Mouse (Mus musculus): Measurements from ENCODE around the gene Alms1. TPM values are rescaled to one million over a fixed set of nuclear protein-coding genes. Genes with fewer than 3 reads are reported as not detected.

Alms1 gene
- polyA plus RNA-seq (2012; ENCODE audit: insufficient read depth, low replicate concordance) = 0.08 TPM in 1 of 2 replicates, not detected in the other

DNA sequence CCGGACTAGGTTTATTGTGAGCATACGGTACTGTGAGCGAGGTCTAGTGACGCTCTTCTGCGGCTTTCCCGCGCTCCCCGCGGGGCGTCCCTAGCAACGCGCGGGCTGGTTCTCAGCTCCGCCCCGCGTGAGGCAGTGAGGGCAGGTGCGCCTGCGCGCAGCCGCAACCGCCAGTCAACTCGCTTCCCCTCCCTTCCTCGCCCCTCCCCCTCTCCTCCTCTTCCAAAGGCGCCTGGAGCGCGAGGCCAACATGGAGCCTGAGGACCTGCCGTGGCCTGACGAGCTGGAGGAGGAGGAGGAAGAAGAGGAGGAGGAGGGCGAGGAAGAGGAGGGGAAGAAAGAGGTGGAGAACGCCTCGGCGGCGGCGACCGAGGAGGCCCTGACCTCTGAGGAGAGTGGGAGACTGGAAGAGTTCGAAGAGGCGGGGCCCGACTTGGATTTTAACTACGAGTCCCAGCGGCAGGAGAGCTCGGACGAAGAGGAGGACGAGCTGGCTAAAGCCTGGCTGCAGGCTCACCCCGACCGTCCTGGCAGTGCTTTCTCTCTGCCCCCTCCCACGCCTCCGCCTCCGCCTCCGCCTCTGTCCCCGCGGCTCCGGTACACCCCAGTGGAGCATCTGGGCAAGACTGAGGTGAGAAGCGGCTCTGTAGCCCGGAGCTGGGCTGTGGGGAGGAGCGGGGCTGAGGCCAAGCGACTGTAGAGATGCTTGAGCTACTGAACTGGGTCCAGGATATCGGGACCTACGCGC, at the start of gene Alms1:
Gene Alms1, plus strand, starts transcription at position 136 of the 748 bp plus-strand sequence.
- H3K4me3 ChIP-seq (replicated peaks) = peak within 1 kb of the TSS; percentile 98
- no peaks in the 10 kb centered on the region for H3K9me3 ChIP-seq
- peaks cover 6% of the 10 kb centered on the region for H3K27me3 ChIP-seq (replicated peaks)
- H3K4me1 ChIP-seq = peaks cover 18% of the 10 kb centered on the region; the same call in 1 of the 2 replicates
- TF ChIP-seq FLI1 (IDR thresholded peaks at IDR 0.05; ENCODE audit: low read length) (no peak), GATA1 (IDR thresholded peaks at IDR 0.05; ENCODE audit: borderline replicate concordance, low read length) (no peak)
- no peaks in the 10 kb centered on the region for H3K36me3 ChIP-seq (replicated peaks; ENCODE audit: low read length)

DNA sequence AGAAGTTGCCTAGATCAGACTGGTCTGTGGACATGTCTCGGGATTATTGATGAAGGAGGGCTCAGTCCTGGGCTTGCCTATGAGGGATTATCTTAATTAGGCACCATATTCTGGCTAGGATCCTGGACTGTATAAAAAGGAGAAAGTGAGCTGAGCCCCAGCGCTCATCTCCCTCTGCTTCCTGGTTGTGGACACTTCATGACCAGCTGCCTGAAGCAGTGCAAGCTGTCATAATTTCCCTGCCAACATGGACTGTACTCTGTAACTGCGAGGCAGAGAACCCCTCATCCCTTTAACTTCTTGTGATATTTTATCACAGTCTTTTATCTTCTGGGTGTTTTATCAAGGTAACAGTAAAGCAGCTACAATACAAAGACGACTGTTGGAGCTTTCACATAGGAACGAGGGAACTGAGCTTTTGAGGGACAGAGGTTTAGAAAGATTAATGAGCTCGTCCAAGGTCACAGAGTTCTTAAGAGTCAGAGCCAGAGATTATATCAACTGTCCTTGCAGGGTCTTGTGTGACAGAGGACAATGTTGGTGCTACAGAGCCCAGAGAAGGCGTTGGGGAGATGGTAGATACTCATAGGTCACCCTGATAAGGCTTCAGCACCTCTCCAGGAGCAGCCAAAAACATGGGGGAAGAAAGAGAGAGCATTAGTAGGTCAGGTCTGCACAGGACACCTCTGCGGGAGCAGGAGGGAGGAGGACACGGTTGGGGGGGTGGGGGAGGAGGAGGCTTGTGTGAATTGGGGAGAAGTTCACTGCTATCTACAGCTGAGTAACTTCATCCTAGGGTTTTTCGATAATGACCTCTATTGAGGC, 43.8 kb upstream of the Alms1 start:
- TF ChIP-seq GATA1 (IDR thresholded peaks at IDR 0.05; ENCODE audit: borderline replicate concordance, low read length) (no peak), FLI1 (IDR thresholded peaks at IDR 0.05; ENCODE audit: low read length) (no peak)
- H3K4me1 ChIP-seq = no peaks in the 10 kb centered on the region
- H3K36me3 ChIP-seq (replicated peaks; ENCODE audit: low read length) = no peaks in the 10 kb centered on the region
- no peak overlapping the region for H3K4me3 ChIP-seq (replicated peaks)
- H3K27me3 ChIP-seq (replicated peaks) = peaks cover 2% of the 10 kb centered on the region
- H3K9me3 ChIP-seq = 0 out of 2 replicates have a peak, but pooled peaks cover 3% of the 10 kb centered on the region

DNA sequence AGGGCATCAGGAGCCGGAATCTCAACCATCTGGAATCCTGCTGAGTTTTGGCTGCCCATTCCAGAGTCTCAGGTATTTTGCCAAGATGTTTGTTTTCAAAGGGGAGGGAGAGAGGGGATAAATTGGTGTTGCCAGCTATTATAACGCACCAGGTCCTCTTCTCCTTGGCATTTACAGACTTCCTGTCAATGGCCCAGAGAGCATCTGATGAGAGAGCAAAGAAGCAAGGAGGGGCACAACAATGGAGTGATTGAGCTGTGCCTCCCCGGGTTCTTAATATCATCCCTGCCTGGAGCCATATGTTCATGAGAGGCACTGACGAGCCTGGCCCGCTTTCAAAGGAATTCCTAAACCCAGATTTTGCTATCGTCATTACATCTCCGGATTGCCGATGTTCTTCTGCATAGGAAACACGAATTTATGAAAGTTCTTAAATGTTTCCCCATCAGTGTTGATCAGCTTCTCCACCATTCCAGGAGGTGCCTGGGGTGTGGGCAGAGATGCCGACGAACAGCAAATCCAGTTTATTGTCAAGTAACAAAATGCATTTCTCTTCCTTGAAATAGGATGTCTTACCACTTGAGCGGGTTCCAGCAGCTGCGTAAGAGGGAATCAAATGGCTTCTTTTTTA, 43.0 kb upstream of the Alms1 start:
- no peak overlapping the region for H3K4me3 ChIP-seq (replicated peaks)

DNA sequence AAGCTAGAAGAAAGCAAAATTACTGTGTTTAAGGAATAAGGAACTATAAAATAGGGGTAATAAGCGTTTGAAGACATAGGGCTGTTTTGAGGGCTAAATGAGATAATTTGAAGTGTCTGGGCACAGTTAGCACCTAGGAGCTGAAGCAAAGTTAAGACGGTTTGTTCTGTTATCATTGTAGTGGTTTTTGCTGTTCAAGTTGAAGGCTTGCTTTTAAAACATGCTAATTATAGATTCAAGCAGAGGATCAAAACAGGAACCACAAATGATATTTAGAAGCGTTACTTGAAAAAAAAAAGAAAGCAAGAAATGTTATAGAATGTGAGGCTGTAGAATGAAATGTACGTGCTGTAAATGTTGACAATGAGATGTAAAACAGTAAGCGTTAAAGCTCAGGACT, 39.7 kb upstream of the Alms1 start:
- no peak overlapping the region for H3K4me3 ChIP-seq (replicated peaks)
- H3K4me1 ChIP-seq = no peaks in the 10 kb centered on the region
- no peaks in the 10 kb centered on the region for H3K36me3 ChIP-seq (replicated peaks; ENCODE audit: low read length)
- TF ChIP-seq GATA1 (IDR thresholded peaks at IDR 0.05; ENCODE audit: borderline replicate concordance, low read length) = no peak
- no peak for TF ChIP-seq FLI1 (IDR thresholded peaks at IDR 0.05; ENCODE audit: low read length)
- peaks cover 14% of the 10 kb centered on the region for H3K9me3 ChIP-seq
- peaks cover 2% of the 10 kb centered on the region for H3K27me3 ChIP-seq (replicated peaks)

More for the DNA sequence above, 43.0 kb upstream of the Alms1 start:
- Histone ChIP-seq H3K9me3 (0 out of 2 replicates have a peak, but pooled peaks cover 3% of the 10 kb centered on the region), H3K4me1 (no peaks in the 10 kb centered on the region), H3K27me3 (replicated peaks) (peaks cover 2% of the 10 kb centered on the region), H3K36me3 (replicated peaks; ENCODE audit: low read length) (no peaks in the 10 kb centered on the region)
- TF ChIP-seq GATA1 (IDR thresholded peaks at IDR 0.05; ENCODE audit: borderline replicate concordance, low read length) (no peak), FLI1 (IDR thresholded peaks at IDR 0.05; ENCODE audit: low read length) (no peak)

DNA sequence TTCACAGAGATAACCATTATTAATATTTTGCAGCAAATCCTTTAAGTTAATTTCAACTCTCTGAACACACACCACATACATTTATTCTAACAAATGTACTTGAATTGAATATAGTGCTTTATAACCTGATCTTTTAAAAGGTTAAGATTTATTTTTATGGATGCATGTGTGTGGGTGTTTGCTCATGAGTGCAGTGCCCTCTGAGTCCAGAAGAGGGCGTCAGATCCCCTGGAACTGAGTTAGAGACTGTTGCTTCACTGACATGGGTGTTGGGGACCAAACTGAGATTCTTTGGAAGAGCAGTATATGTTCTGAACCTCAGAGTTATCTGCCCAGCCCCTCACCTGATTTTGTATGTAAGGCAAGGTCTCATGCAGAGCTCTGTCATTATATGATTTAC, 25.0 kb upstream of the Alms1 start:
- TF ChIP-seq FLI1 (IDR thresholded peaks at IDR 0.05; ENCODE audit: low read length) (no peak), GATA1 (IDR thresholded peaks at IDR 0.05; ENCODE audit: borderline replicate concordance, low read length) (no peak)
- Histone ChIP-seq H3K27me3 (replicated peaks) (peaks cover 5% of the 10 kb centered on the region), H3K36me3 (replicated peaks; ENCODE audit: low read length) (no peaks in the 10 kb centered on the region), H3K4me1 (no peaks in the 10 kb centered on the region), H3K9me3 (peaks cover 5% of the 10 kb centered on the region), H3K4me3 (replicated peaks) (no peak overlapping the region)

DNA sequence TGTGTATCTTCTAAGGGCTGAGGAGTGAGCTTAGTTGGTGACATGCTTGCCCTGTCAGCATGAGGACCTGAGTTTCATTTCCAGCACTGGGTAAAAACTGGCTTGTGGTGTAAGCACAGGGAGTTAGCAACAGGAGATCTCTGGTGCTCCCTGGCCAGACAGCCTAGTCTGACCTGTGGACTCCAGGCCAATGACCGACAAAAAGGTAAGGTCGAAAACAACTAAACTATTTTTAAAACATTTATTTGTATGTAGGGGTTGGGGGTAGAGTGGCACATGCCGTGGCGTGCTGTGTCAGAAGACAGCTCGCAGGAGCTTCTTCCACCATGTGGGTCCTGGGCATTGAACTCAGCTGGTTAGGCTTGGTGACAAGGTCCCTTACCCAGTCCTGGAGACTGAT, 14.5 kb upstream of the Alms1 start:
- H3K27me3 ChIP-seq (replicated peaks) = peaks cover 8% of the 10 kb centered on the region
- no peak overlapping the region for H3K4me3 ChIP-seq (replicated peaks)
- H3K9me3 ChIP-seq = no peaks in the 10 kb centered on the region
- H3K4me1 ChIP-seq = no peaks in the 10 kb centered on the region
- no peaks in the 10 kb centered on the region for H3K36me3 ChIP-seq (replicated peaks; ENCODE audit: low read length)
- TF ChIP-seq GATA1 (IDR thresholded peaks at IDR 0.05; ENCODE audit: borderline replicate concordance, low read length) = no peak
- TF ChIP-seq FLI1 (IDR thresholded peaks at IDR 0.05; ENCODE audit: low read length) = no peak

DNA sequence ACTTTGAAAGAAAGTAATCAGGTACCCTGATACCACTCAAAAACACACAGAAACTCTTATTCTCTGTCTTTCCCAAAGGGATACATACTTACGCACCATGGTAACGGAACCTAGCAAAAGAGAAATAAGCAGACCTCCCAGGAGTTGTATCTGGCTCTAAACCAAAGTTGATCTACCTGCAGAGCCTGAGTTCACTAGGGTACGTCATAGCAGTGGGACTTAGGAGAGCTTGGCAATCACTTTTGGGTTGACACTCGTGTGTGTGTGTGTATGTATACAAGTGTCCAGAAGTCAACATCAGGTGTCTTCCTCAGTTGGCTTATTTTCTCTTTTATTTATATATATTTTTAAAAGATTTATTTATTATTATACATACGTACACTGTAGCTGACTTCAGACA, 5.6 kb upstream of the Alms1 start:
- no peaks in the 10 kb centered on the region for H3K4me1 ChIP-seq
- no peak overlapping the region for H3K4me3 ChIP-seq (replicated peaks)
- H3K9me3 ChIP-seq = no peaks in the 10 kb centered on the region
- H3K36me3 ChIP-seq (replicated peaks; ENCODE audit: low read length) = no peaks in the 10 kb centered on the region
- peaks cover 8% of the 10 kb centered on the region for H3K27me3 ChIP-seq (replicated peaks)
- TF ChIP-seq FLI1 (IDR thresholded peaks at IDR 0.05; ENCODE audit: low read length) (no peak), GATA1 (IDR thresholded peaks at IDR 0.05; ENCODE audit: borderline replicate concordance, low read length) (no peak)

DNA sequence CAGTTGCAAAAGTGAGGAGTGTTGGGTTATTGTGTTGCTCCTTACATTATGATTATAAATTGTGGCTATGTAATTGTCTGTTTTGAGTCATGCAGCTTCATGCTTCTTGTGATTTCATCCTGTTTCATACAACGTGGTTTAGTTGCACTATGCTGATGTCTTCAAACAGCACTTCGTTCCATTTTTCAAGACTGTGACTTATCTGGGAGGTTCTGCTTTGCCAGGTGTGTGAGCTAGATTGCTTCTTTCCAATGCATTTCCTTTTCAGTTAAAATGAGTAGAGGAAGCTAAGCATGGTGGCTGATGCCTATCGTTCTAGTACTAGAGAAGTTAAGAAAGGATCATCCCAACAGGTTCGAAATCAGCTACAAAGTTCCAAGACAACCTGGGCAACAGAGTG, 2.7 kb upstream of the Alms1 start:
- Histone ChIP-seq H3K9me3 (no peaks in the 10 kb centered on the region), H3K36me3 (replicated peaks; ENCODE audit: low read length) (no peaks in the 10 kb centered on the region), H3K4me3 (replicated peaks) (no peak overlapping the region), H3K27me3 (replicated peaks) (peaks cover 6% of the 10 kb centered on the region), H3K4me1 (peaks cover 14% of the 10 kb centered on the region; the same call in 1 of the 2 replicates)
- TF ChIP-seq FLI1 (IDR thresholded peaks at IDR 0.05; ENCODE audit: low read length) (no peak), GATA1 (IDR thresholded peaks at IDR 0.05; ENCODE audit: borderline replicate concordance, low read length) (no peak)

DNA sequence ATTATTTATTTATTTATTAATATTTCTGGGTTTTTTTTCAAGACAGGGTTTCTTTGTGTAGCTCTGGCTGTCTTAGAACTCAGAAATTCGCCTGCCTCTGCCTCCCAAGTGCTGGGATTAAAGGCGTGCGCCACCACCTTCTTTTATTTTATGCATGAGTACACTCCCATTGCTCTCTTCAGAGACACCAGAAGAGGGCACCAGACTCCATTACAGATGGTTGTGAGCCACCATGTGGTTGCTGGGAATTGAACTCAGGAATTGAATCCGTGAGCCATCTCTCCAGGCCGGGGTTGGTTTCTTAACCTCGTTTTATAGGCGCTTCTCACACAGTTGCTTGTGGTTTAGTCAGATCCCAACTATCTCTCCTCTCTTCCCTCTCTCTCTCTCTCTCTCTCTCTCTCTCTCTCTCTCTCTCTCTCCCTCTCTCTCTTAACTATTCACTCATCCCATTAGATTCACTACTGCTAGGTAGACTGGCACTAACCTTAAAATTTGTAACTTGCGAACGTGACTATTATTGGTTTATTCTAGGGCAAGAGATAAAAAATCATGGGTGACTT, 445 bp upstream of the Alms1 start:
- Histone ChIP-seq H3K4me1 (peaks cover 18% of the 10 kb centered on the region; the same call in 1 of the 2 replicates), H3K36me3 (replicated peaks; ENCODE audit: low read length) (no peaks in the 10 kb centered on the region), H3K27me3 (replicated peaks) (peaks cover 6% of the 10 kb centered on the region), H3K9me3 (no peaks in the 10 kb centered on the region), H3K4me3 (replicated peaks) (peak overlapping the region; percentile 98)
- no peak for TF ChIP-seq FLI1 (IDR thresholded peaks at IDR 0.05; ENCODE audit: low read length)
- no peak for TF ChIP-seq GATA1 (IDR thresholded peaks at IDR 0.05; ENCODE audit: borderline replicate concordance, low read length)

Data from megakaryocyte, embryonic 14.5 days (primary cell).